Mouse (Mus musculus) stomach, embryonic 15.5 days (tissue): ENCODE measurements around the gene Defb20. TPM values are rescaled to one million over a fixed set of nuclear protein-coding genes. Genes with fewer than 3 reads are reported as not detected.

Experiments
- ATAC-seq: fragments of 200-750 bp; cut with Nextera tagmentation; 2 replicates; pipeline ENCODE4 v1.8.0; 2017; ENCODE audit warnings: low read depth, moderate number of reproducible peaks, moderate TSS enrichment; ENCODE audit not compliant: insufficient read depth, low FRiP score
- H3K27ac ChIP-seq: fragments of 300-500 bp; sonication (generic); 2 replicates; pipeline ENCODE4 v1.5.1; 2015; ENCODE audit warnings: mild to moderate bottlenecking, inconsistent platforms
- H3K27me3 ChIP-seq: fragments of 300-500 bp; sonication (generic); replicated peaks from 2 replicates; pipeline ENCODE4 v1.6.1; 2015; ENCODE audit warnings: inconsistent platforms
- H3K36me3 ChIP-seq: fragments of 300-500 bp; sonication (generic); 2 replicates; pipeline ENCODE4 v1.6.1; 2015; ENCODE audit warnings: inconsistent platforms
- H3K4me1 ChIP-seq: fragments of 300-500 bp; sonication (generic); 2 replicates; pipeline ENCODE4 v1.6.1; 2015; ENCODE audit warnings: inconsistent platforms
- H3K4me2 ChIP-seq: fragments of 300-500 bp; sonication (generic); 2 replicates; pipeline ENCODE4 v1.6.1; 2015; ENCODE audit warnings: mild to moderate bottlenecking, inconsistent platforms
- H3K4me3 ChIP-seq: fragments of 300-500 bp; sonication (generic); replicated peaks from 2 replicates; pipeline ENCODE4 v1.5.1; 2015; ENCODE audit warnings: inconsistent platforms
- H3K9ac ChIP-seq: fragments of 300-500 bp; sonication (generic); 2 replicates; pipeline ENCODE4 v1.6.1; 2015; ENCODE audit warnings: inconsistent platforms
- H3K9me3 ChIP-seq: fragments of 300-500 bp; sonication (generic); 2 replicates; pipeline ENCODE4 v1.6.1; 2016; ENCODE audit warnings: inconsistent platforms
- WGBS: fragments of 180-500 bp; shearing (Covaris S2); methylation state at CpG from one replicate; pipeline ENCODE4 v1.1.7; 2015; 5-methylcytosine and 5-hydroxymethylcytosine counted together
- polyA plus RNA-seq: library from polyadenylated mRNA; unstranded; fragments of >200 nt; fragmentation: Nextera tagmentation; extraction: Ambion mirVana; gene quantifications from 2 replicates; pipeline ENCODE4 v1.2.1, GENCODE M21; 2015

Defb20 gene
- polyA plus RNA-seq, 1 experiment from 2014 or later, result not detected

GRCm38 (mm10) chr2:152452101-152452781 is 24.6 kb upstream of the Defb20 start:
- H3K4me1 ChIP-seq, result no peaks in the 10 kb centered on the region
- H3K9me3 ChIP-seq, result no peaks in the 10 kb centered on the region
- no peak overlapping the region for H3K9ac ChIP-seq
- H3K4me2 ChIP-seq, result no peak overlapping the region
- no peak overlapping the region for H3K27ac ChIP-seq
- no peak overlapping the region for H3K4me3 ChIP-seq
- no peak for ATAC-seq
- WGBS, result 73% methylated on average over 4 of the region's 4 CpGs
- no peaks in the 10 kb centered on the region for H3K36me3 ChIP-seq
- no peaks in the 10 kb centered on the region for H3K27me3 ChIP-seq

- H3K4me3 ChIP-seq, result no peak overlapping the region
- no peak overlapping the region for H3K4me2 ChIP-seq
- no peaks in the 10 kb centered on the region for H3K9me3 ChIP-seq
- H3K27me3 ChIP-seq, result no peaks in the 10 kb centered on the region
- H3K4me1 ChIP-seq, result no peaks in the 10 kb centered on the region
- WGBS, result 47% methylated on average over 13 of the region's 13 CpGs
- no peaks in the 10 kb centered on the region for H3K36me3 ChIP-seq
- no peak overlapping the region for H3K9ac ChIP-seq
- H3K27ac ChIP-seq, result no peak overlapping the region
- no peak for ATAC-seq
Measured at GRCm38 (mm10) chr2:152459241-152459640, 17.6 kb upstream of the Defb20 start.

GRCm38 (mm10) chr2:152464570-152465150 is 12.2 kb upstream of the Defb20 start, which contains the start of gene Defb23:
TSS of gene Defb23 (minus strand) at chr2:152464620.
- Histone ChIP-seq H3K4me2 (no peak within 1 kb of the TSS), H3K4me3 (no peak within 1 kb of the TSS), H3K27me3 (no peaks in the 10 kb centered on the region), H3K9ac (no peak within 1 kb of the TSS), H3K9me3 (no peaks in the 10 kb centered on the region), H3K4me1 (no peaks in the 10 kb centered on the region), H3K36me3 (no peaks in the 10 kb centered on the region), H3K27ac (no peak within 1 kb of the TSS)
- WGBS, result 91% methylated on average over 3 of the region's 3 CpGs
- no peak for ATAC-seq

- no peak overlapping the region for H3K4me2 ChIP-seq
- no peak overlapping the region for H3K27ac ChIP-seq
- H3K36me3 ChIP-seq, result no peaks in the 10 kb centered on the region
- H3K9ac ChIP-seq, result no peak overlapping the region
- no peak overlapping the region for H3K4me3 ChIP-seq
- H3K9me3 ChIP-seq, result no peaks in the 10 kb centered on the region
- WGBS, result 26% methylated on average over 7 of the region's 7 CpGs
- no peaks in the 10 kb centered on the region for H3K27me3 ChIP-seq
- ATAC-seq, result no peak
- no peaks in the 10 kb centered on the region for H3K4me1 ChIP-seq
Measured at GRCm38 (mm10) chr2:152470973-152471372, 5.9 kb upstream of the Defb20 start.

- H3K4me1 ChIP-seq, result no peaks in the 10 kb centered on the region
- WGBS, result 26% methylated on average over 3 of the region's 3 CpGs
- H3K9me3 ChIP-seq, result no peaks in the 10 kb centered on the region
- no peak overlapping the region for H3K4me2 ChIP-seq
- no peak overlapping the region for H3K9ac ChIP-seq
- no peak overlapping the region for H3K4me3 ChIP-seq
- H3K36me3 ChIP-seq, result no peaks in the 10 kb centered on the region
- H3K27me3 ChIP-seq, result no peaks in the 10 kb centered on the region
- ATAC-seq, result no peak
- H3K27ac ChIP-seq, result no peak overlapping the region
Measured at GRCm38 (mm10) chr2:152472434-152472833, 4.4 kb upstream of the Defb20 start.

- no peaks in the 10 kb centered on the region for H3K27me3 ChIP-seq
- H3K27ac ChIP-seq, result no peak overlapping the region
- WGBS, result 86% methylated on average over 3 of the region's 3 CpGs
- H3K36me3 ChIP-seq, result no peaks in the 10 kb centered on the region
- no peak overlapping the region for H3K4me2 ChIP-seq
- no peak overlapping the region for H3K9ac ChIP-seq
- no peak overlapping the region for H3K4me3 ChIP-seq
- H3K4me1 ChIP-seq, result no peaks in the 10 kb centered on the region
- H3K9me3 ChIP-seq, result no peaks in the 10 kb centered on the region
- ATAC-seq, result no peak
Measured at GRCm38 (mm10) chr2:152480881-152481280, 4.0 kb downstream of the Defb20 start.

GRCm38 (mm10) chr2:152481726-152482125 is 4.9 kb downstream of the Defb20 start:
- 83% methylated on average over 7 of the region's 7 CpGs for WGBS
- H3K4me3 ChIP-seq, result no peak overlapping the region
- ATAC-seq, result no peak
- H3K9me3 ChIP-seq, result no peaks in the 10 kb centered on the region
- H3K27me3 ChIP-seq, result no peaks in the 10 kb centered on the region
- no peaks in the 10 kb centered on the region for H3K4me1 ChIP-seq
- no peak overlapping the region for H3K9ac ChIP-seq
- no peaks in the 10 kb centered on the region for H3K36me3 ChIP-seq
- H3K27ac ChIP-seq, result no peak overlapping the region
- H3K4me2 ChIP-seq, result no peak overlapping the region

GRCm38 (mm10) chr2:152487024-152487423 is 10.2 kb downstream of the Defb20 start:
- Histone ChIP-seq H3K27me3 (no peaks in the 10 kb centered on the region), H3K36me3 (no peaks in the 10 kb centered on the region), H3K27ac (no peak overlapping the region), H3K4me2 (no peak overlapping the region), H3K4me1 (no peaks in the 10 kb centered on the region), H3K4me3 (no peak overlapping the region), H3K9me3 (no peaks in the 10 kb centered on the region), H3K9ac (no peak overlapping the region)
- WGBS, result 78% methylated on average over 2 of the region's 2 CpGs
- ATAC-seq, result no peak

GRCm38 (mm10) chr2:152490038-152490437 is 13.2 kb downstream of the Defb20 start, which contains the start of gene Defb22:
TSS of gene Defb22 (minus strand) at chr2:152490138.
- Histone ChIP-seq H3K4me1 (no peaks in the 10 kb centered on the region), H3K4me2 (no peak within 1 kb of the TSS), H3K36me3 (no peaks in the 10 kb centered on the region), H3K9me3 (no peaks in the 10 kb centered on the region), H3K9ac (no peak within 1 kb of the TSS), H3K27ac (no peak within 1 kb of the TSS), H3K4me3 (no peak within 1 kb of the TSS), H3K27me3 (no peaks in the 10 kb centered on the region)
- ATAC-seq, result no peak

GRCm38 (mm10) chr2:152493151-152493550 is 16.3 kb downstream of the Defb20 start:
- Histone ChIP-seq H3K4me3 (no peak overlapping the region), H3K9me3 (no peaks in the 10 kb centered on the region), H3K4me2 (no peak overlapping the region), H3K27ac (no peak overlapping the region), H3K36me3 (no peaks in the 10 kb centered on the region), H3K4me1 (no peaks in the 10 kb centered on the region), H3K9ac (no peak overlapping the region), H3K27me3 (no peaks in the 10 kb centered on the region)
- ATAC-seq, result no peak
- 73% methylated on average over 6 of the region's 6 CpGs for WGBS

- H3K9ac ChIP-seq, result no peak overlapping the region
- no peak overlapping the region for H3K4me2 ChIP-seq
- 68% methylated on average over 6 of the region's 6 CpGs for WGBS
- no peak overlapping the region for H3K27ac ChIP-seq
- no peaks in the 10 kb centered on the region for H3K9me3 ChIP-seq
- H3K36me3 ChIP-seq, result no peaks in the 10 kb centered on the region
- H3K27me3 ChIP-seq, result no peaks in the 10 kb centered on the region
- no peak for ATAC-seq
- H3K4me3 ChIP-seq, result no peak overlapping the region
- no peaks in the 10 kb centered on the region for H3K4me1 ChIP-seq
Measured at GRCm38 (mm10) chr2:152498020-152498419, 21.2 kb downstream of the Defb20 start.

GRCm38 (mm10) chr2:152500204-152500862 is 23.5 kb downstream of the Defb20 start:
- ATAC-seq, result no peak
- no peak overlapping the region for H3K9ac ChIP-seq
- no peaks in the 10 kb centered on the region for H3K36me3 ChIP-seq
- WGBS, result 64% methylated on average over 7 of the region's 7 CpGs
- no peaks in the 10 kb centered on the region for H3K27me3 ChIP-seq
- H3K9me3 ChIP-seq, result no peaks in the 10 kb centered on the region
- no peak overlapping the region for H3K4me3 ChIP-seq
- H3K4me2 ChIP-seq, result no peak overlapping the region
- H3K4me1 ChIP-seq, result no peaks in the 10 kb centered on the region
- H3K27ac ChIP-seq, result no peak overlapping the region
